Mouse (Mus musculus) splenic B cell, adult 2 months (primary cell): ENCODE data around the gene Soat2.

ENCODE experiments used
- DNase-seq: peaks from one replicate; pipeline ENCODE4 v3.0.0-alpha.2; 2011; ENCODE audit warnings: low read depth, low spot score
- H3K27me3 ChIP-seq: 2 replicates; pipeline ENCODE4 v1.6.1; 2012; ENCODE audit warnings: mild to moderate bottlenecking, low read length, moderate library complexity, mixed read lengths; ENCODE audit not compliant: control insufficient read depth, poor library complexity, insufficient read depth, severe bottlenecking
- H3K36me3 ChIP-seq: 2 replicates; pipeline ENCODE4 v1.6.1; 2012; ENCODE audit warnings: mild to moderate bottlenecking, low read length, moderate library complexity, mixed read lengths; ENCODE audit not compliant: control insufficient read depth, poor library complexity, insufficient read depth, severe bottlenecking

The Soat2 gene

DNA sequence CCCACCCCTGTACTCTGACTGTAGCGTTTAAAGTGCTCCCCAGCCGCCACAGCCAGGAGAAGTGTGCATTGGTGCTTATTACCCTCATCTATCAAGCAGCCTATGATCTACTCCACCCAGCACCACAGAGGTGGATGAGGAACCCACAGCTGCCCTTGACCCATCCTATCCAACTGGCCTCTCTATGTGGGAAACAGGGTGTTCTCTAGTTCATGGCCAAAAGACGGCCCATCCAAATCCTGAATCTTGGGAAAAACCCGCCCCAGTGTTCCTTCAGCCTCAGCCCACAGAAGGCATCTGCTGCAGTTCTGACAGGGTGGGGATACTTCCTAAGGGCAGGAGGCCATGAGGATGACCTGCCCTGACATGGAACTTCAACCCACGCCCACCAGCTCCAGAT, 29.8 kb upstream of the Soat2 start:
- peaks cover 8% of the 10 kb centered on the region for H3K36me3 ChIP-seq
- DNase-seq, result no peak
- H3K27me3 ChIP-seq, result no peaks in the 10 kb centered on the region

GRCm38 (mm10) chr15:102126303-102126702, 24.0 kb upstream of the Soat2 start:
- no peak for DNase-seq
- no peaks in the 10 kb centered on the region for H3K27me3 ChIP-seq

DNA sequence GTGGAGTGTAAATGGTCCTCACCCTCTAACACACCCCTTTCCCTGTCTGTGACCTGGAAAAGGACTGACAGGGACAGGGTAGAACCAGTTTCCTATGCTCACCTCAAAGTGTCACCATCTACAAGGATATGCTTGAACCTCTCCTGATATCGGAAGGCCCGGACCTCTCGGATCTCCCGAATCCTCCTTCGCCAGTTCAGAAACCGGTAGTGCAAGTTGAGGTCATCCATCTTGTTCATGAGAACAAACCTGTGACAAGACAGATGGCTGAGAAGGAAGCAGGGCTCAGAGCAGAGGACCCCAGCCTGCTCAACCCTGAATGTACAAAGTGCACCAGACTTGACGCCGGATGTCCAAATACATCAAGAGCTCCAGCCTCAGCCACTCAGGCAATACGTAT, 17.0 kb upstream of the Soat2 start:
- peaks cover 6% of the 10 kb centered on the region for H3K36me3 ChIP-seq
- no peaks in the 10 kb centered on the region for H3K27me3 ChIP-seq
- DNase-seq, result no peak

More at GRCm38 (mm10) chr15:102126303-102126702, 24.0 kb upstream of the Soat2 start:
- H3K36me3 ChIP-seq, result peaks cover 6% of the 10 kb centered on the region

- no peaks in the 10 kb centered on the region for H3K27me3 ChIP-seq
- DNase-seq, result no peak
These were observed 15.6 kb upstream of the Soat2 start for GRCm38 (mm10) chr15:102134709-102135108.

GRCm38 (mm10) chr15:102135522-102136128, 14.7 kb upstream of the Soat2 start:
- no peak for DNase-seq
- Histone ChIP-seq H3K27me3 (no peaks in the 10 kb centered on the region), H3K36me3 (peaks cover 3% of the 10 kb centered on the region)

More at GRCm38 (mm10) chr15:102134709-102135108, 15.6 kb upstream of the Soat2 start:
- H3K36me3 ChIP-seq, result peaks cover 6% of the 10 kb centered on the region

- DNase-seq, result peak; percentile 97
- H3K27me3 ChIP-seq, result no peaks in the 10 kb centered on the region
- H3K36me3 ChIP-seq, result peaks cover 3% of the 10 kb centered on the region
These were observed 14.1 kb upstream of the Soat2 start, which contains the start of gene Spryd3 for GRCm38 (mm10) chr15:102136129-102136758. Gene Spryd3, minus strand, starts transcription at chr15:102136234.

- no peak for DNase-seq
- no peaks in the 10 kb centered on the region for H3K36me3 ChIP-seq
- 0 out of 2 replicates have a peak, but pooled peaks cover 1% of the 10 kb centered on the region for H3K27me3 ChIP-seq
These were observed 9.2 kb upstream of the Soat2 start for GRCm38 (mm10) chr15:102141120-102141519.

GRCm38 (mm10) chr15:102142914-102143912, 7.1 kb upstream of the Soat2 start:
- no peak for DNase-seq
- no peaks in the 10 kb centered on the region for H3K36me3 ChIP-seq
- H3K27me3 ChIP-seq, result 0 out of 2 replicates have a peak, but pooled peaks cover 1% of the 10 kb centered on the region

DNA sequence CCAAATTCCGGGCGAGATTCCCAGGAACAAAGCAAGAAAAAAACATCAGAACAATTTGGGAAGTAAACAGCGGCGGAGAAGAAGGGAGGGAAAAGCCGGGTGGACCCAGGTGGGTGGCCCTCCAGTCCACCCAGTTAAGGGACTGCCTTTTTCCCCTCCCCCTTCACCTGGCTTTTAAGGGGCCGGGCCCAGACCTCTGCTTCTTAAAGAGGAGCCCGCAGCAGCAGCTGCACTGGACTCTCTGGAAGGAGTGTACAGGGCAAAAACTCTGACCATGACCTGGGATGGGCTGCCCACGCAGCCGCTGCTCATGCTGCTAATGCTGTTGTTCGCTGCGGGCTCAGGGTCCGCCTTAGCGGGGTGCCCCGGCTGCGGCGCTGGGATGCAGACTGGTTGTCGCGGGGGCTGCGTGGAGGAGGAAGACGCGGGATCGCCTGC, 6.0 kb upstream of the Soat2 start, which contains the start of gene Igfbp6:
TSS of gene Igfbp6 (plus strand) at position 89 of the 438 bp plus-strand sequence.
- H3K36me3 ChIP-seq, result no peaks in the 10 kb centered on the region
- H3K27me3 ChIP-seq, result 0 out of 2 replicates have a peak, but pooled peaks cover 1% of the 10 kb centered on the region
- no peak for DNase-seq

GRCm38 (mm10) chr15:102144726-102145125, 5.6 kb upstream of the Soat2 start:
- Histone ChIP-seq H3K27me3 (0 out of 2 replicates have a peak, but pooled peaks cover 1% of the 10 kb centered on the region), H3K36me3 (no peaks in the 10 kb centered on the region)
- no peak for DNase-seq

- Histone ChIP-seq H3K27me3 (0 out of 2 replicates have a peak, but pooled peaks cover 1% of the 10 kb centered on the region), H3K36me3 (no peaks in the 10 kb centered on the region)
- no peak for DNase-seq
These were observed 5.0 kb upstream of the Soat2 start for GRCm38 (mm10) chr15:102145330-102145729.

DNA sequence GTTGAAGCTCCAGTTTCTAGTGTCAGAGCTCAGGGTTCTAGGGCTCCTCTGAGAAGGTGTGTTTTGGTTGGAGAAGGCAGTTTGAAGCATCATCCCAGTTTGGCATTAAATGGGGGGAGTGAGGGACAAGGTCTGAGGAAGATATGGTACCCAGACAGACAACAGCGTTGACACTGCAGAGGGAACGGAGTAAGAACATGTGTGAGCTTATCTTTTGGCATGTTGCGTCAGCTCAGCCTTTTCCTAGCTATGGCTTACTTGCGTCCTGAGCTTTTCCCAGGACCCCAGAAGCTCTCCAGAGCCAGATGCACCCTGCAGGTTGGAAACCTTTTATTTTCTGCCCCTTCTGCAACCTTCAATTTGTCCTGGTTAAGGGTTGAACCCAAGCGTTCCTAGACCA, 4.2 kb upstream of the Soat2 start:
- no peak for DNase-seq

GRCm38 (mm10) chr15:102146882-102147281, 3.4 kb upstream of the Soat2 start:
- DNase-seq, result peak; percentile 60
- Histone ChIP-seq H3K36me3 (no peaks in the 10 kb centered on the region), H3K27me3 (0 out of 2 replicates have a peak, but pooled peaks cover 1% of the 10 kb centered on the region)

More for the DNA sequence above, 4.2 kb upstream of the Soat2 start:
- Histone ChIP-seq H3K36me3 (no peaks in the 10 kb centered on the region), H3K27me3 (0 out of 2 replicates have a peak, but pooled peaks cover 1% of the 10 kb centered on the region)

DNA sequence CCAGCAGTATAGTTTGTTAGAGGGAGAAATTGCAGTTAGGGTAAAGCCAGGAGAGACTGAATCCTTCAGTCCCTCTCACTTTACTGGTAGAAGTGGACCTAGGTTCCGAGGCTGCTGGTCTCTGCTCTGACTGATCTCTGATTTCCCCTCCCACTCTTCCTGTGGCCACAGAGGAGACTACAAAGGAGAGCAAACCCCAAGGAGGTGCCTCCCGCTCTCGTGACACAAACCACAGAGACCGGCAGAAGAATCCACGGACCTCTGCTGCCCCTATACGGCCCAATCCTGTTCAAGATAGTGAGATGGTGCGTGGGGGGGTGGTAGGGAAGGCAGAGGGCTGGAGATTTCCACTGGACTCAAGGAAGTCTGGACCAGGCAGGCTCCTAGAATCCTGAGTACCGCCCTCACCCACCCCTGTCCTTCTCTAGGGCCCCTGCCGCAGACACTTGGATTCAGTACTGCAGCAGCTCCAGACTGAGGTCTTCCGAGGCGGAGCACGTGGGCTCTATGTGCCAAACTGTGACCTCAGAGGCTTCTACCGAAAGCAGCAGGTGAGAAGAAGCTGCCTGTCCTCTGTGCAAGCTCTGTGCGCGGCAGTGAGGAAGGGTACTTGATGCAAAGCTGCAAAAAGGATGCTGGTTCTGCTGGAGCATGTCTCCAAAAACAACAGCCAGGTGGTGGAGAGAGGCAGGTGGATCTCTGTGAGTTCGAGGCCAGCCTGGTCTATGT, 2.5 kb upstream of the Soat2 start:
- H3K36me3 ChIP-seq, result no peaks in the 10 kb centered on the region
- H3K27me3 ChIP-seq, result 0 out of 2 replicates have a peak, but pooled peaks cover 1% of the 10 kb centered on the region
- DNase-seq, result no peak
